Mouse (Mus musculus) midbrain, postnatal 0 days (tissue): ENCODE data around the gene Ldb3. TPM values are rescaled to one million over a fixed set of nuclear protein-coding genes. Genes with fewer than 3 reads are reported as not detected.

Experiments
- ATAC-seq: fragments of 200-750 bp; cut with Nextera tagmentation; 2 replicates; pipeline ENCODE4 v1.8.0; 2017; ENCODE audit warnings: moderate number of reproducible peaks, mild to moderate bottlenecking, moderate TSS enrichment, moderate library complexity; ENCODE audit not compliant: low FRiP score
- DNase-seq: peaks from one replicate; pipeline ENCODE4 v3.0.0-alpha.2; 2015; ENCODE audit warnings: low spot score
- H3K27ac ChIP-seq: fragments of 300-500 bp; sonication (generic); 2 replicates; pipeline ENCODE4 v1.5.1; 2014; ENCODE audit warnings: low read depth, mild to moderate bottlenecking, low read length, mixed read lengths
- H3K27me3 ChIP-seq: fragments of 300-500 bp; sonication (generic); 2 replicates; pipeline ENCODE4 v1.6.1; 2014; ENCODE audit warnings: low read length, control low read depth, mixed read lengths; ENCODE audit not compliant: insufficient read depth
- H3K36me3 ChIP-seq: fragments of 300-500 bp; sonication (generic); 2 replicates; pipeline ENCODE4 v1.6.1; 2014; ENCODE audit warnings: low read length, control low read depth, mixed read lengths; ENCODE audit not compliant: insufficient read depth
- H3K4me1 ChIP-seq: fragments of 300-500 bp; sonication (generic); 2 replicates; pipeline ENCODE4 v1.6.1; 2014; ENCODE audit warnings: mild to moderate bottlenecking, control low read depth, antibody characterized with exemption, low read length, mixed read lengths; ENCODE audit not compliant: insufficient read depth
- H3K4me2 ChIP-seq: fragments of 300-500 bp; sonication (generic); 2 replicates; pipeline ENCODE4 v1.6.1; 2014; ENCODE audit warnings: low read depth, mild to moderate bottlenecking, low read length, mixed read lengths; ENCODE audit not compliant: poor library complexity, severe bottlenecking
- H3K4me3 ChIP-seq: fragments of 300-500 bp; sonication (generic); 2 replicates; pipeline ENCODE4 v1.5.1; 2014; ENCODE audit warnings: low read depth, mild to moderate bottlenecking, low read length, moderate library complexity
- H3K9ac ChIP-seq: fragments of 300-500 bp; sonication (generic); replicated peaks from 2 replicates; pipeline ENCODE4 v1.6.1; 2014; ENCODE audit warnings: mild to moderate bottlenecking, low read length, moderate library complexity, mixed read lengths; ENCODE audit not compliant: poor library complexity, severe bottlenecking
- H3K9me3 ChIP-seq: fragments of 300-500 bp; sonication (generic); 2 replicates; pipeline ENCODE4 v1.6.1; 2016; ENCODE audit warnings: low read length, control low read depth
- CTCF ChIP-seq: IDR thresholded peaks from 2 replicates; pipeline ENCODE4 v1.5.1; 2016; ENCODE audit warnings: antibody characterized with exemption, mild to moderate bottlenecking
- WGBS: fragments of 180-500 bp; shearing (Covaris S2); extraction: QIAGEN DNeasy Blood & Tissue Kit; methylation state at CpG from one replicate; pipeline ENCODE4 v1.1.7; 2014; 5-methylcytosine and 5-hydroxymethylcytosine counted together
- polyA plus RNA-seq: library from polyadenylated mRNA; unstranded; fragments of >200 nt; fragmentation: Nextera tagmentation; extraction: Ambion mirVana; gene quantifications from 2 replicates; pipeline ENCODE4 v1.2.1, GENCODE M21; 2015
- total RNA-seq: library from RNA; depleted of rRNA; stranded (reverse); fragments of >200 nt; gene quantifications from 2 replicates; pipeline ENCODE4 v1.2.3, GENCODE M21; 2014; rRNA removed

The Ldb3 gene
- total RNA-seq, result 1.6 and 1.7 TPM in 2 replicates
- 1.1 and 1.2 TPM in 2 replicates for polyA plus RNA-seq

GRCm38 (mm10) chr14:34588498-34588897 lies at the start of gene Ldb3:
Ldb3 (minus strand) TSS chr14:34588682.
- Histone ChIP-seq H3K27me3 (no peaks in the 10 kb centered on the region), H3K9me3 (no peaks in the 10 kb centered on the region), H3K27ac (no peak within 1 kb of the TSS), H3K4me3 (no peak within 1 kb of the TSS), H3K9ac (no peak within 1 kb of the TSS), H3K4me1 (no peaks in the 10 kb centered on the region), H3K36me3 (no peaks in the 10 kb centered on the region), H3K4me2 (no peak within 1 kb of the TSS)
- DNase-seq (no peak), ATAC-seq (no peak)
- 81% methylated on average over 8 of the region's 8 CpGs for WGBS
- TF ChIP-seq CTCF, result no peak

- Histone ChIP-seq H3K4me2 (no peak overlapping the region), H3K4me3 (no peak overlapping the region), H3K27me3 (no peaks in the 10 kb centered on the region), H3K36me3 (no peaks in the 10 kb centered on the region), H3K9ac (no peak overlapping the region), H3K27ac (no peak overlapping the region), H3K9me3 (no peaks in the 10 kb centered on the region), H3K4me1 (no peaks in the 10 kb centered on the region)
- DNase-seq (no peak), ATAC-seq (no peak)
- no peak for TF ChIP-seq CTCF
- WGBS, result 87% methylated on average over 6 of the region's 6 CpGs
These were observed 47.2 kb upstream of the Ldb3 start for GRCm38 (mm10) chr14:34635721-34636120.

GRCm38 (mm10) chr14:34635192-34635591 lies 46.7 kb upstream of the Ldb3 start:
- ATAC-seq (no peak), DNase-seq (no peak)
- TF ChIP-seq CTCF, result no peak
- no peak overlapping the region for H3K4me3 ChIP-seq
- H3K27me3 ChIP-seq, result no peaks in the 10 kb centered on the region
- no peaks in the 10 kb centered on the region for H3K36me3 ChIP-seq
- no peak overlapping the region for H3K27ac ChIP-seq
- H3K9ac ChIP-seq, result no peak overlapping the region
- no peaks in the 10 kb centered on the region for H3K9me3 ChIP-seq
- 54% methylated on average over 7 of the region's 7 CpGs for WGBS
- H3K4me2 ChIP-seq, result no peak overlapping the region
- no peaks in the 10 kb centered on the region for H3K4me1 ChIP-seq

- Histone ChIP-seq H3K4me3 (no peak overlapping the region), H3K4me2 (no peak overlapping the region), H3K9ac (no peak overlapping the region), H3K27ac (no peak overlapping the region), H3K36me3 (no peaks in the 10 kb centered on the region), H3K27me3 (no peaks in the 10 kb centered on the region), H3K4me1 (no peaks in the 10 kb centered on the region), H3K9me3 (no peaks in the 10 kb centered on the region)
- TF ChIP-seq CTCF, result no peak
- DNase-seq, result no peak
- 76% methylated on average over 10 of the region's 10 CpGs for WGBS
- no peak for ATAC-seq
These were observed 44.4 kb upstream of the Ldb3 start for GRCm38 (mm10) chr14:34632722-34633448.

- H3K4me1 ChIP-seq, result no peaks in the 10 kb centered on the region
- H3K27me3 ChIP-seq, result no peaks in the 10 kb centered on the region
- H3K4me3 ChIP-seq, result no peak overlapping the region
- no peaks in the 10 kb centered on the region for H3K36me3 ChIP-seq
- no peaks in the 10 kb centered on the region for H3K9me3 ChIP-seq
- no peak overlapping the region for H3K9ac ChIP-seq
- WGBS, result 95% methylated on average over 7 of the region's 7 CpGs
- DNase-seq, result no peak
- ATAC-seq, result no peak
- no peak for TF ChIP-seq CTCF
- no peak overlapping the region for H3K4me2 ChIP-seq
- H3K27ac ChIP-seq, result no peak overlapping the region
These were observed 38.3 kb upstream of the Ldb3 start for GRCm38 (mm10) chr14:34626824-34627223.

- WGBS, result 83% methylated on average over 16 of the region's 16 CpGs
- ATAC-seq, result no peak
- H3K27ac ChIP-seq, result no peak overlapping the region
These were observed 35.2 kb upstream of the Ldb3 start for GRCm38 (mm10) chr14:34623531-34624210.

More at GRCm38 (mm10) chr14:34623531-34624210, 35.2 kb upstream of the Ldb3 start:
- no peak for DNase-seq
- no peaks in the 10 kb centered on the region for H3K27me3 ChIP-seq
- H3K9ac ChIP-seq, result no peak overlapping the region
- H3K36me3 ChIP-seq, result no peaks in the 10 kb centered on the region
- H3K9me3 ChIP-seq, result no peaks in the 10 kb centered on the region
- H3K4me2 ChIP-seq, result no peak overlapping the region
- H3K4me3 ChIP-seq, result no peak overlapping the region
- no peak for TF ChIP-seq CTCF
- no peaks in the 10 kb centered on the region for H3K4me1 ChIP-seq
